Mouse (Mus musculus): ENCODE results near the gene Usp13. TPM values are rescaled to one million over a fixed set of nuclear protein-coding genes. Genes with fewer than 3 reads are reported as not detected.

Gene Usp13
- polyA plus RNA-seq, 1 experiment from 2014 or later: 1.1 TPM

- 88% methylated on average over 3 of the region's 3 CpGs for WGBS
- no peak overlapping the region for H3K9ac ChIP-seq (ENCODE audit: low read length)
- H3K4me1 ChIP-seq (replicated peaks; ENCODE audit: control insufficient read depth, insufficient read depth): no peaks in the 10 kb centered on the region
- H3K9me3 ChIP-seq (ENCODE audit: control insufficient read depth, low read length): no peaks in the 10 kb centered on the region
- H3K4me2 ChIP-seq (replicated peaks; ENCODE audit: low read depth): no peak overlapping the region
- DNase-seq (ENCODE audit: low spot score) (no peak), ATAC-seq (ENCODE audit: low FRiP score, low TSS enrichment) (no peak)
- H3K36me3 ChIP-seq (ENCODE audit: control insufficient read depth, insufficient read depth, low read length): no peaks in the 10 kb centered on the region
- H3K27me3 ChIP-seq (ENCODE audit: control insufficient read depth, insufficient read depth, low read length): no peaks in the 10 kb centered on the region
- H3K27ac ChIP-seq (replicated peaks): no peak overlapping the region
- no peak for TF ChIP-seq EP300 (optimal IDR thresholded peaks at IDR 0.05)
- no peak for TF ChIP-seq CTCF (IDR thresholded peaks at IDR 0.05; ENCODE audit: low read depth)
- no peak overlapping the region for H3K4me3 ChIP-seq (ENCODE audit: low read depth, low read length)
Measured at GRCm38 (mm10) chr3:32871081-32871480, 53.7 kb downstream of the Usp13 start.

- no peak overlapping the region for H3K9ac ChIP-seq (ENCODE audit: low read length)
- no peaks in the 10 kb centered on the region for H3K36me3 ChIP-seq (ENCODE audit: control insufficient read depth, insufficient read depth, low read length)
- no peaks in the 10 kb centered on the region for H3K4me1 ChIP-seq (replicated peaks; ENCODE audit: control insufficient read depth, insufficient read depth)
- H3K27ac ChIP-seq (replicated peaks): no peak overlapping the region
- TF ChIP-seq CTCF (IDR thresholded peaks at IDR 0.05; ENCODE audit: low read depth) (no peak), EP300 (optimal IDR thresholded peaks at IDR 0.05) (no peak)
- H3K27me3 ChIP-seq (ENCODE audit: control insufficient read depth, insufficient read depth, low read length): no peaks in the 10 kb centered on the region
- no peak for ATAC-seq (ENCODE audit: low FRiP score, low TSS enrichment)
- no peak overlapping the region for H3K4me2 ChIP-seq (replicated peaks; ENCODE audit: low read depth)
- H3K9me3 ChIP-seq (ENCODE audit: control insufficient read depth, low read length): no peaks in the 10 kb centered on the region
- WGBS: 93% methylated on average over 8 of the region's 8 CpGs
- H3K4me3 ChIP-seq (ENCODE audit: low read depth, low read length): no peak overlapping the region
- DNase-seq (ENCODE audit: low spot score): no peak
Measured at GRCm38 (mm10) chr3:32886386-32886785, 69.0 kb downstream of the Usp13 start.

GRCm38 (mm10) chr3:32888886-32889285, 71.5 kb downstream of the Usp13 start:
- H3K36me3 ChIP-seq (ENCODE audit: control insufficient read depth, insufficient read depth, low read length): no peaks in the 10 kb centered on the region
- H3K4me2 ChIP-seq (replicated peaks; ENCODE audit: low read depth): no peak overlapping the region
- no peaks in the 10 kb centered on the region for H3K4me1 ChIP-seq (replicated peaks; ENCODE audit: control insufficient read depth, insufficient read depth)
- H3K4me3 ChIP-seq (ENCODE audit: low read depth, low read length): no peak overlapping the region
- WGBS: 92% methylated on average over 5 of the region's 5 CpGs
- no peak overlapping the region for H3K27ac ChIP-seq (replicated peaks)
- no peaks in the 10 kb centered on the region for H3K27me3 ChIP-seq (ENCODE audit: control insufficient read depth, insufficient read depth, low read length)
- TF ChIP-seq CTCF (IDR thresholded peaks at IDR 0.05; ENCODE audit: low read depth) (no peak), EP300 (optimal IDR thresholded peaks at IDR 0.05) (no peak)
- DNase-seq (ENCODE audit: low spot score) (no peak), ATAC-seq (ENCODE audit: low FRiP score, low TSS enrichment) (no peak)
- no peaks in the 10 kb centered on the region for H3K9me3 ChIP-seq (ENCODE audit: control insufficient read depth, low read length)
- H3K9ac ChIP-seq (ENCODE audit: low read length): no peak overlapping the region

GRCm38 (mm10) chr3:32890174-32890573, 72.8 kb downstream of the Usp13 start:
- WGBS: 92% methylated on average over 4 of the region's 4 CpGs
- H3K4me1 ChIP-seq (replicated peaks; ENCODE audit: control insufficient read depth, insufficient read depth): no peaks in the 10 kb centered on the region
- no peak for DNase-seq (ENCODE audit: low spot score)
- H3K36me3 ChIP-seq (ENCODE audit: control insufficient read depth, insufficient read depth, low read length): no peaks in the 10 kb centered on the region
- H3K27me3 ChIP-seq (ENCODE audit: control insufficient read depth, insufficient read depth, low read length): no peaks in the 10 kb centered on the region
- H3K9me3 ChIP-seq (ENCODE audit: control insufficient read depth, low read length): no peaks in the 10 kb centered on the region
- TF ChIP-seq EP300 (optimal IDR thresholded peaks at IDR 0.05): no peak
- no peak for TF ChIP-seq CTCF (IDR thresholded peaks at IDR 0.05; ENCODE audit: low read depth)
- no peak overlapping the region for H3K9ac ChIP-seq (ENCODE audit: low read length)
- no peak overlapping the region for H3K4me3 ChIP-seq (ENCODE audit: low read depth, low read length)
- H3K4me2 ChIP-seq (replicated peaks; ENCODE audit: low read depth): no peak overlapping the region
- ATAC-seq (ENCODE audit: low FRiP score, low TSS enrichment): no peak
- H3K27ac ChIP-seq (replicated peaks): no peak overlapping the region

- ATAC-seq (ENCODE audit: low FRiP score, low TSS enrichment) (no peak), DNase-seq (ENCODE audit: low spot score) (no peak)
- Histone ChIP-seq H3K27ac (replicated peaks) (no peak overlapping the region), H3K4me3 (ENCODE audit: low read depth, low read length) (no peak overlapping the region), H3K4me2 (replicated peaks; ENCODE audit: low read depth) (no peak overlapping the region), H3K27me3 (ENCODE audit: control insufficient read depth, insufficient read depth, low read length) (no peaks in the 10 kb centered on the region), H3K4me1 (replicated peaks; ENCODE audit: control insufficient read depth, insufficient read depth) (no peaks in the 10 kb centered on the region), H3K36me3 (ENCODE audit: control insufficient read depth, insufficient read depth, low read length) (no peaks in the 10 kb centered on the region), H3K9ac (ENCODE audit: low read length) (no peak overlapping the region), H3K9me3 (ENCODE audit: control insufficient read depth, low read length) (no peaks in the 10 kb centered on the region)
- 50% methylated on average over 4 of the region's 4 CpGs for WGBS
- no peak for TF ChIP-seq CTCF (IDR thresholded peaks at IDR 0.05; ENCODE audit: low read depth)
- TF ChIP-seq EP300 (optimal IDR thresholded peaks at IDR 0.05): no peak
Measured at GRCm38 (mm10) chr3:32903462-32903861, 86.1 kb downstream of the Usp13 start.

GRCm38 (mm10) chr3:32904599-32904998, 87.3 kb downstream of the Usp13 start:
- ATAC-seq (ENCODE audit: low FRiP score, low TSS enrichment) (no peak), DNase-seq (ENCODE audit: low spot score) (no peak)
- H3K4me1 ChIP-seq (replicated peaks; ENCODE audit: control insufficient read depth, insufficient read depth): no peaks in the 10 kb centered on the region
- no peaks in the 10 kb centered on the region for H3K27me3 ChIP-seq (ENCODE audit: control insufficient read depth, insufficient read depth, low read length)
- no peak overlapping the region for H3K9ac ChIP-seq (ENCODE audit: low read length)
- WGBS: 55% methylated on average over 1 of the region's 1 CpGs
- H3K4me2 ChIP-seq (replicated peaks; ENCODE audit: low read depth): no peak overlapping the region
- H3K9me3 ChIP-seq (ENCODE audit: control insufficient read depth, low read length): no peaks in the 10 kb centered on the region
- H3K27ac ChIP-seq (replicated peaks): no peak overlapping the region
- TF ChIP-seq CTCF (IDR thresholded peaks at IDR 0.05; ENCODE audit: low read depth) (no peak), EP300 (optimal IDR thresholded peaks at IDR 0.05) (no peak)
- no peak overlapping the region for H3K4me3 ChIP-seq (ENCODE audit: low read depth, low read length)
- no peaks in the 10 kb centered on the region for H3K36me3 ChIP-seq (ENCODE audit: control insufficient read depth, insufficient read depth, low read length)

Data from stomach, postnatal 0 days (tissue).